Mouse (Mus musculus): ENCODE measurements around the gene Rgs19. TPM values are rescaled to one million over a fixed set of nuclear protein-coding genes. Genes with fewer than 3 reads are reported as not detected.

Gene Rgs19
- 56.4 and 67.7 TPM in 2 replicates for polyA plus RNA-seq (2016; fragmentation: Nextera tagmentation; extraction: Ambion mirVana)

- Histone ChIP-seq H3K4me1 (peaks cover 37% of the 10 kb centered on the region), H3K27me3 (ENCODE audit: insufficient read depth, poor library complexity, severe bottlenecking) (peaks cover 31% of the 10 kb centered on the region), H3K36me3 (peaks cover 19% of the 10 kb centered on the region), H3K9me3 (no peaks in the 10 kb centered on the region), H3K4me3 (peak within 1 kb of the TSS; percentile 82), H3K27ac (peak within 1 kb of the TSS; percentile 92)
- peak; percentile 92 for DNase-seq (ENCODE audit: low spot score)
- under 1% methylated on average over 75 of the region's 75 CpGs for WGBS
Measured at GRCm38 (mm10) chr2:181693339-181694280, at the start of gene Rgs19. TSS of gene Rgs19 (minus strand) at chr2:181693977.

GRCm38 (mm10) chr2:181730051-181730450, 36.3 kb upstream of the Rgs19 start:
- Histone ChIP-seq H3K9me3 (no peaks in the 10 kb centered on the region), H3K4me3 (no peak overlapping the region), H3K27ac (no peak overlapping the region), H3K27me3 (ENCODE audit: insufficient read depth, poor library complexity, severe bottlenecking) (no peaks in the 10 kb centered on the region), H3K36me3 (no peaks in the 10 kb centered on the region), H3K4me1 (no peaks in the 10 kb centered on the region)
- WGBS, result 67% methylated on average over 3 of the region's 3 CpGs
- no peak for DNase-seq (ENCODE audit: low spot score)

- WGBS, result 55% methylated on average over 9 of the region's 9 CpGs
- Histone ChIP-seq H3K36me3 (no peaks in the 10 kb centered on the region), H3K27ac (no peak overlapping the region)
Measured at GRCm38 (mm10) chr2:181727659-181728262, 34.0 kb upstream of the Rgs19 start.

GRCm38 (mm10) chr2:181722213-181722612, 28.4 kb upstream of the Rgs19 start:
- 16% methylated on average over 3 of the region's 3 CpGs for WGBS
- no peaks in the 10 kb centered on the region for H3K9me3 ChIP-seq
- no peak for DNase-seq (ENCODE audit: low spot score)
- H3K27me3 ChIP-seq (ENCODE audit: insufficient read depth, poor library complexity, severe bottlenecking), result no peaks in the 10 kb centered on the region
- peaks cover 13% of the 10 kb centered on the region; the same call in 1 of the 2 replicates for H3K36me3 ChIP-seq
- H3K4me3 ChIP-seq, result no peak overlapping the region
- H3K27ac ChIP-seq, result no peak overlapping the region
- H3K4me1 ChIP-seq, result no peaks in the 10 kb centered on the region

More at GRCm38 (mm10) chr2:181727659-181728262, 34.0 kb upstream of the Rgs19 start:
- no peaks in the 10 kb centered on the region for H3K4me1 ChIP-seq
- no peak for DNase-seq (ENCODE audit: low spot score)
- H3K4me3 ChIP-seq, result no peak overlapping the region
- no peaks in the 10 kb centered on the region for H3K9me3 ChIP-seq
- H3K27me3 ChIP-seq (ENCODE audit: insufficient read depth, poor library complexity, severe bottlenecking), result no peaks in the 10 kb centered on the region

GRCm38 (mm10) chr2:181721200-181721599, 27.4 kb upstream of the Rgs19 start:
- Histone ChIP-seq H3K9me3 (no peaks in the 10 kb centered on the region), H3K4me1 (peaks cover 1% of the 10 kb centered on the region; the same call in 1 of the 2 replicates), H3K27ac (no peak overlapping the region), H3K4me3 (no peak overlapping the region), H3K27me3 (ENCODE audit: insufficient read depth, poor library complexity, severe bottlenecking) (no peaks in the 10 kb centered on the region), H3K36me3 (peaks cover 13% of the 10 kb centered on the region; the same call in 1 of the 2 replicates)
- DNase-seq (ENCODE audit: low spot score), result no peak

- no peak for DNase-seq (ENCODE audit: low spot score)
- WGBS, result 32% methylated on average over 3 of the region's 3 CpGs
Measured at GRCm38 (mm10) chr2:181720061-181720460, 26.3 kb upstream of the Rgs19 start.

GRCm38 (mm10) chr2:181716991-181717390, 23.2 kb upstream of the Rgs19 start:
- no peak overlapping the region for H3K27ac ChIP-seq
- no peaks in the 10 kb centered on the region for H3K9me3 ChIP-seq
- WGBS, result 59% methylated on average over 3 of the region's 3 CpGs
- H3K27me3 ChIP-seq (ENCODE audit: insufficient read depth, poor library complexity, severe bottlenecking), result no peaks in the 10 kb centered on the region
- no peak for DNase-seq (ENCODE audit: low spot score)
- no peak overlapping the region for H3K4me3 ChIP-seq
- H3K4me1 ChIP-seq, result peaks cover 21% of the 10 kb centered on the region
- H3K36me3 ChIP-seq, result peaks cover 13% of the 10 kb centered on the region; the same call in 1 of the 2 replicates

More at GRCm38 (mm10) chr2:181720061-181720460, 26.3 kb upstream of the Rgs19 start:
- H3K27me3 ChIP-seq (ENCODE audit: insufficient read depth, poor library complexity, severe bottlenecking), result no peaks in the 10 kb centered on the region
- H3K36me3 ChIP-seq, result peaks cover 13% of the 10 kb centered on the region; the same call in 1 of the 2 replicates
- peaks cover 12% of the 10 kb centered on the region for H3K4me1 ChIP-seq
- H3K27ac ChIP-seq, result no peak overlapping the region
- H3K9me3 ChIP-seq, result no peaks in the 10 kb centered on the region
- H3K4me3 ChIP-seq, result no peak overlapping the region

GRCm38 (mm10) chr2:181715382-181715781, 21.6 kb upstream of the Rgs19 start:
- Histone ChIP-seq H3K36me3 (peaks cover 13% of the 10 kb centered on the region; the same call in 1 of the 2 replicates), H3K4me1 (peaks cover 21% of the 10 kb centered on the region), H3K27ac (peak overlapping the region; percentile 83), H3K4me3 (peak overlapping the region; percentile 54), H3K27me3 (ENCODE audit: insufficient read depth, poor library complexity, severe bottlenecking) (no peaks in the 10 kb centered on the region), H3K9me3 (no peaks in the 10 kb centered on the region)
- DNase-seq (ENCODE audit: low spot score), result no peak
- 66% methylated on average over 3 of the region's 3 CpGs for WGBS

- no peaks in the 10 kb centered on the region for H3K27me3 ChIP-seq (ENCODE audit: insufficient read depth, poor library complexity, severe bottlenecking)
- peaks cover 13% of the 10 kb centered on the region; the same call in 1 of the 2 replicates for H3K36me3 ChIP-seq
- H3K4me3 ChIP-seq, result peak within 1 kb of the TSS; percentile 54
- peak within 1 kb of the TSS; percentile 83 for H3K27ac ChIP-seq
- peaks cover 21% of the 10 kb centered on the region for H3K4me1 ChIP-seq
- no peaks in the 10 kb centered on the region for H3K9me3 ChIP-seq
- 0% methylated on average over 7 of the region's 7 CpGs for WGBS
- DNase-seq (ENCODE audit: low spot score), result peak; percentile 85
Measured at GRCm38 (mm10) chr2:181714903-181715326, 21.1 kb upstream of the Rgs19 start, which contains the start of gene Oprl1. TSS of gene Oprl1 (plus strand) at chr2:181715016.

- no peaks in the 10 kb centered on the region for H3K9me3 ChIP-seq
- H3K27ac ChIP-seq, result no peak overlapping the region
- WGBS, result 74% methylated on average over 1 of the region's 1 CpGs
- no peaks in the 10 kb centered on the region for H3K27me3 ChIP-seq (ENCODE audit: insufficient read depth, poor library complexity, severe bottlenecking)
- H3K4me1 ChIP-seq, result peaks cover 21% of the 10 kb centered on the region
- DNase-seq (ENCODE audit: low spot score), result no peak
- H3K4me3 ChIP-seq, result no peak overlapping the region
- H3K36me3 ChIP-seq, result peaks cover 2% of the 10 kb centered on the region; the same call in 1 of the 2 replicates
Measured at GRCm38 (mm10) chr2:181713749-181714148, 20.0 kb upstream of the Rgs19 start.

GRCm38 (mm10) chr2:181706668-181707067, 12.9 kb upstream of the Rgs19 start:
- H3K27me3 ChIP-seq (ENCODE audit: insufficient read depth, poor library complexity, severe bottlenecking), result no peaks in the 10 kb centered on the region
- WGBS, result 37% methylated on average over 4 of the region's 4 CpGs
- DNase-seq (ENCODE audit: low spot score), result peak; percentile 22
- H3K4me1 ChIP-seq, result no peaks in the 10 kb centered on the region
- H3K27ac ChIP-seq, result no peak overlapping the region
- no peak overlapping the region for H3K4me3 ChIP-seq
- no peaks in the 10 kb centered on the region for H3K36me3 ChIP-seq
- H3K9me3 ChIP-seq, result no peaks in the 10 kb centered on the region

GRCm38 (mm10) chr2:181698241-181698640, 4.5 kb upstream of the Rgs19 start, which contains the start of gene Lkaaear1:
TSS of gene Lkaaear1 (minus strand) at chr2:181698442.
- Histone ChIP-seq H3K9me3 (no peaks in the 10 kb centered on the region), H3K36me3 (no peaks in the 10 kb centered on the region), H3K27ac (no peak within 1 kb of the TSS), H3K4me1 (peaks cover 10% of the 10 kb centered on the region), H3K4me3 (no peak within 1 kb of the TSS), H3K27me3 (ENCODE audit: insufficient read depth, poor library complexity, severe bottlenecking) (peaks cover 31% of the 10 kb centered on the region)
- no peak for DNase-seq (ENCODE audit: low spot score)
- 48% methylated on average over 5 of the region's 5 CpGs for WGBS
